Mouse (Mus musculus) liver, embryonic 12.5 days (tissue): ENCODE data around the gene Cic. TPM values are rescaled to one million over a fixed set of nuclear protein-coding genes. Genes with fewer than 3 reads are reported as not detected.
A peak's percentile ranks its signal among the peaks of the same experiment; 100 is the strongest.

Experiments
- ATAC-seq: fragments of 200-750 bp; cut with Nextera tagmentation; 2 replicates; pipeline ENCODE4 v1.8.0; 2017; ENCODE audit warnings: moderate number of reproducible peaks, mild to moderate bottlenecking, moderate library complexity
- H3K27ac ChIP-seq: fragments of 300-500 bp; sonication (generic); 2 replicates; pipeline ENCODE4 v1.5.1; 2016; ENCODE audit warnings: mild to moderate bottlenecking
- H3K27me3 ChIP-seq: fragments of 300-500 bp; sonication (generic); replicated peaks from 2 replicates; pipeline ENCODE4 v1.6.1; 2016; ENCODE audit warnings: mild to moderate bottlenecking, moderate library complexity
- H3K36me3 ChIP-seq: fragments of 300-500 bp; sonication (generic); 2 replicates; pipeline ENCODE4 v1.6.1; 2016; ENCODE audit warnings: mild to moderate bottlenecking, moderate library complexity
- H3K4me1 ChIP-seq: fragments of 300-500 bp; sonication (generic); 2 replicates; pipeline ENCODE4 v1.6.1; 2016
- H3K4me2 ChIP-seq: fragments of 300-500 bp; sonication (generic); 2 replicates; pipeline ENCODE4 v1.6.1; 2016; ENCODE audit warnings: mild to moderate bottlenecking, moderate library complexity
- H3K4me3 ChIP-seq: fragments of 300-500 bp; sonication (generic); 2 replicates; pipeline ENCODE4 v1.5.1; 2016; ENCODE audit warnings: mild to moderate bottlenecking, moderate library complexity
- H3K9ac ChIP-seq: fragments of 300-500 bp; sonication (generic); 2 replicates; pipeline ENCODE4 v1.6.1; 2016; ENCODE audit warnings: mild to moderate bottlenecking, moderate library complexity
- H3K9me3 ChIP-seq: fragments of 300-500 bp; sonication (generic); replicated peaks from 2 replicates; pipeline ENCODE4 v1.6.1; 2016; ENCODE audit warnings: mild to moderate bottlenecking, moderate library complexity
- WGBS: fragments of 180-500 bp; shearing (Covaris S2); methylation state at CpG from one replicate; pipeline ENCODE4 v1.1.7; 2016; ENCODE audit not compliant: insufficient replicate concordance; 5-methylcytosine and 5-hydroxymethylcytosine counted together
- polyA plus RNA-seq: library from polyadenylated mRNA; unstranded; fragments of >200 nt; fragmentation: Nextera tagmentation; extraction: Ambion mirVana; gene quantifications from 2 replicates; pipeline ENCODE4 v1.2.1, GENCODE M21; 2016

The Cic gene
- polyA plus RNA-seq, 1 experiment from 2014 or later = 17.0 TPM

DNA sequence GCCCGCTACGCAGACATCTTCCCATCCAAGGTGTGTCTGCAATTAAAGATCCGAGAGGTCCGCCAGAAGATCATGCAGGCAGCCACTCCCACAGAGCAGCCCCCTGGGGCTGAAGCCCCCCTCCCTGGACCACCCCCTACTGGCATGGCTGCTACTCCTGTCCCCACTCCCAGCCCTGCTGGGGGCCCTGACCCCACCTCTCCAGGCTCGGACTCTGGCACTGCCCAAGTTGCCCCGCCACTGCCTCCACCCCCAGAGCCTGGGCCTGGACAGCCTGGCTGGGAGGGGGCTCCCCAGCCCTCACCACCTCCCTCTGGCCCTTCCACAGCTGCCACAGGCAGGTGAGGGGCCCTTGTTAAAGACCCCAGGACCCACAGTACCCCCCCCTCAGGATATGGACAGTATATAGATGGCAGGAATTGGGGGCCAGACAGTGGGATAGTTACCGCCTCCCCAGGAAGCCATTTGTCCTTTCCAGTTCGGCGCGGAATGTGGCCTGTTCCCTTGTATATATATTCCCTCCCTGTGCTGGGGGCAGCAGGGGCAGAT is 25.8 kb downstream of the Cic start:
- Histone ChIP-seq H3K4me3 (no peak overlapping the region), H3K36me3 (peaks cover 71% of the 10 kb centered on the region), H3K9me3 (0 out of 2 replicates have a peak, but pooled peaks cover 4% of the 10 kb centered on the region), H3K9ac (no peak overlapping the region), H3K4me2 (no peak overlapping the region), H3K4me1 (peaks cover 27% of the 10 kb centered on the region), H3K27me3 (no peaks in the 10 kb centered on the region), H3K27ac (no peak overlapping the region)
- ATAC-seq = no peak
- WGBS = 84% methylated on average over 10 of the region's 10 CpGs

DNA sequence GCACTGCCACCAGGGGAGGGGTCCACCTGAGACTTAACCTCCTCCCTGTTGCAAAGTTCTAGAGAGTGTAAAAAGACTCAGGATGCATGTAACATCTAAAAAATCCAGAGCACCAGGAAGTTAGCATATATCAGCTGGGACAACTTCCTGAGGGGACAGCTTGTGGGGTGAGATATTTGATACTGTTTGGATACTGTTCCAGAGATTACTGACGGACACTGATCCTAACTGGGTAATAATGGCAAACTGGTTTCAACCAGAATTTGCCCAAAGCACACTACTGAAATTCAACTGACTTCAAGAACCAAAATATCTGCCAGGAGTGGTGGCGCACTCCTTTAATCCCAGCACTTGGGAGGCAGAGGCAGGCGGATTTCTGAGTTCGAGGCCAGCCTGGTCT is 27.0 kb downstream of the Cic start:
- H3K9me3 ChIP-seq = 0 out of 2 replicates have a peak, but pooled peaks cover under 1% of the 10 kb centered on the region
- ATAC-seq = no peak
- no peak overlapping the region for H3K27ac ChIP-seq
- peaks cover 59% of the 10 kb centered on the region for H3K36me3 ChIP-seq
- no peak overlapping the region for H3K4me2 ChIP-seq
- peaks cover 29% of the 10 kb centered on the region for H3K4me1 ChIP-seq
- H3K9ac ChIP-seq = no peak overlapping the region
- no peaks in the 10 kb centered on the region for H3K27me3 ChIP-seq
- no peak overlapping the region for H3K4me3 ChIP-seq
- WGBS = 66% methylated on average over 4 of the region's 4 CpGs

DNA sequence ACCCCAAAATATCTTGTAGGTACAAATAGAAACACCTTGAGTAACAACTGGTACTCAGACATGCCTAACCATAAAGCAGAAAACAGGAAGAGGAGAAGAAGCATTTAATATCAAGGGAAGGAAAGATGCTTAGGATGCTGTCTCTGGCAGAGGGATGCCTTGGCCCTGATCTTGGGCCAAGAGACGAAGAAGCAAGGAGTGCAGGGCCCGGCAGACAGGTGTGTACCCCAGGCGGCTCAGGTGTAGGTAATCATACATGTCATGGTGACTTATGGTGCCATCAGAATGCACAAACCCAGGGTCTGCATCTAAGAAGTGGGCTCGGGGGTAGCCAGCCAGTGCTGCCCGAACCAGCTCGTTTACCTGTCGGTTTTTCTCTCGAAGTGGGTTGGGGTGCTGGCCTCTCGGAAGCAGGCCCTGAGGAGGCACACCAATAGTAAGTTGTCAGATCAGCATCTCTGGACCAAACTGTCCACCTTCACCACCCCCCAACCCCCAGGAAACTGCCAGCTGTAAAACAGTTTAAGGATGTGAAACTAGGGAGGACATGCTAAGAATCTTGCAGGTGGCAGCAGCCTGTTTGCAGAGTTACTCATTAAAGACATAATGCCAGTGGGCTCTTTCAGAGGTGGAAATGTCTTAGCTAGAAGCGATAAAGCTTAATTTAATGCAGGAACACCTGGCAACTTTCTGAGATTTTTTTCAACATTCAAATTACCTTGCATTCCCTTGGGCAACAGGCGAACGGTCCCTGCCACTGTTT is 27.6 kb downstream of the Cic start:
- Histone ChIP-seq H3K27me3 (no peaks in the 10 kb centered on the region), H3K27ac (no peak overlapping the region), H3K4me2 (no peak overlapping the region), H3K9me3 (no peaks in the 10 kb centered on the region), H3K4me3 (no peak overlapping the region), H3K9ac (no peak overlapping the region), H3K36me3 (peaks cover 53% of the 10 kb centered on the region), H3K4me1 (peaks cover 29% of the 10 kb centered on the region)
- ATAC-seq = no peak
- WGBS = 75% methylated on average over 12 of the region's 12 CpGs

DNA sequence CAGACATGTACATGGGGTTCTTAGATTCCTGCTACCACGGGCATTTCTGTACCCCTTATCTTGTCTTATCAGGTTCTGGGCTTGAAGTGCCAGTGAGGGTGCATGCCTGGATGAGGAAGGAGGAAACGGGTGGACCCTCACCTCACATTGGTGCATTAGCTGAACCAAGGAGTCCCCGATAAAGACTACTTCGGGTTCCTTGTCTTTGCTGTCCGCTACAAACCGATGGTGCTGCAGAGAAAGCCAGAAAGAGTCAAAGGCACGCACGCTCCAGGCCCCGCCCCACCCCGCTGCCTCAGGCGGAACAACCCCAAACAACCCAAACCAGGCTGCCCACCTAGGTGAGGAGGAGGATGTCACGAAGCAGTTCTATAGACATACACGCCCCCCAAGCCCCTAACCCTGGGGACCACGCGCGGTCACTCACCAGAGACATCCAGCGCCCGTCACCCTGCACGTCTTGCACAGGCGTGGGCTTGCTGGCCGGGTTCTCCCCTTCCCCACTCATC is 29.5 kb downstream of the Cic start:
- Histone ChIP-seq H3K4me1 (peaks cover 29% of the 10 kb centered on the region), H3K4me3 (peak overlapping the region; percentile 71), H3K4me2 (peak overlapping the region; percentile 98), H3K9ac (peak overlapping the region; percentile 79), H3K27me3 (no peaks in the 10 kb centered on the region), H3K27ac (peak overlapping the region; percentile 80), H3K9me3 (no peaks in the 10 kb centered on the region), H3K36me3 (peaks cover 34% of the 10 kb centered on the region)
- ATAC-seq = peak; percentile 49
- WGBS = 2% methylated on average over 21 of the region's 21 CpGs

DNA sequence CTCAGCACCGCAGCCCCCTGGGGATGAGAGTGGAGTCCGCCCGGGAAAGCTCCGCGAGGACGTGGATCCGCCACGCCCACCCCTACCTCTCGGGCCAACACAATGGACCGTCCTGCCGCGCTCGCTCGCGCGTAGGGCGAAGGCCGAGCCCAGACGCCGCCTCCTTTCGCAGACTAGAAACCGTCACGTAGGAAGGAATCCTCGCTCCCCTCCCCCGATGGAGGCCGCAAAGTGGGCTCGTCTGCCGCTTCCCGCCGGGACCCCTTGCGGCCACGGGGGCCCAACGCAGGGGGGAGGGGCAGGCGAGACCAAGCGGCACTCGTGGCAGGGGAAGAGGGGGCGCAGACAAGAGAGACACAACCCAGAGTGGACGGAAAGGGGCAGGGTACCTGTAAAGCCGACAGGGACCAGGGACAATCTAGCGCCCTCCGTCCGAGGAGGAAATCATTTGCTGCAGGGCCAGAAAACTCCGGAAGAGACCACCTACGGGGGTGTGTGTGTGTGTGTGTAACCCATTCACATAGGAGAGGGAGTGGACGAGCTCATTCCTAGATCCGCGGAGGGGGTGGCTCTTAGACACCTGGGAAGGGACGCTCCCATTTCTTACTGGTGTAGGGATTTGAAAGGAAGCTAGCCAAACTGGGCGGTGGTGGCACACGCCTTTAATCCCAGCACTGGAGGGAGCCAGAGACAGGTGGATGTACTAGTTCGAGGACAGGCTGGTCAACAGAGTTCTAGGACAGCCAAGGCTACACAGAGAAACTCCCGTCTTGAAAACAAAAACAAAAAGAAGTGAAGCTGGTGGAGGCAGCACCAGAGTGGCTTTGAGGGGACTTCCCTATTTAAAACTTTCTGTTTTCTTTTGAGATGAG is 30.2 kb downstream of the Cic start, which contains the start of gene Pafah1b3:
Gene Pafah1b3, minus strand, starts transcription at position 533 of the 872 bp plus-strand sequence.
- Histone ChIP-seq H3K9me3 (no peaks in the 10 kb centered on the region), H3K4me2 (peak within 1 kb of the TSS; percentile 98), H3K9ac (peak within 1 kb of the TSS; percentile 79), H3K27me3 (peaks cover 2% of the 10 kb centered on the region), H3K27ac (peak within 1 kb of the TSS; percentile 80), H3K4me1 (peaks cover 29% of the 10 kb centered on the region), H3K36me3 (peaks cover 27% of the 10 kb centered on the region), H3K4me3 (peak within 1 kb of the TSS; percentile 71)
- peak; percentile 80 for ATAC-seq
- under 1% methylated on average over 52 of the region's 52 CpGs for WGBS

DNA sequence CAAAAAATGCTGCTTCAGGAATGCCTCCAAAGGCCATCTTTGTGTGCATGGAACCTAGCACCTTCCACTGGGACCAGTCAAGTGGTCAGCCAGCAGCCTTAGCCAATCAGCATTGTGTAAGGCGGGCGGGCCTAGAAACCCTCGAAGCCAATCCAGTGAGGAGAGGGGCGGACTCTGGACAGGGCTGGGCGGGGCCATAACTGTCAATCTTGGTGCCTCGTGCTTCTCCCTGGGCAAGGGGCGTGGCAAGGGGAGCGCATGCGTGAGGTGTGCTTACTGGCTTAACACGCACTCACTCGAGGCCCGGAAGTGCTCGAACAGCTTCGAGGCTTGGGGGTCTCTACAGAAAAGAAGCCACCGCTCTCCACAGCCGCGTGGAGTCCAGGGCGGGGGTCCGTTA is 33.6 kb downstream of the Cic start, which contains the start of gene Prr19:
Gene Prr19, plus strand, starts transcription at position 349 of the 400 bp plus-strand sequence.
- Histone ChIP-seq H3K4me2 (no peak within 1 kb of the TSS), H3K9ac (no peak within 1 kb of the TSS), H3K27ac (no peak within 1 kb of the TSS), H3K27me3 (peaks cover 29% of the 10 kb centered on the region), H3K9me3 (no peaks in the 10 kb centered on the region), H3K4me3 (no peak within 1 kb of the TSS), H3K4me1 (peaks cover 32% of the 10 kb centered on the region), H3K36me3 (no peaks in the 10 kb centered on the region)
- peak; percentile 48; the same call in 1 of the 2 replicates for ATAC-seq
- WGBS = 47% methylated on average over 19 of the region's 19 CpGs

DNA sequence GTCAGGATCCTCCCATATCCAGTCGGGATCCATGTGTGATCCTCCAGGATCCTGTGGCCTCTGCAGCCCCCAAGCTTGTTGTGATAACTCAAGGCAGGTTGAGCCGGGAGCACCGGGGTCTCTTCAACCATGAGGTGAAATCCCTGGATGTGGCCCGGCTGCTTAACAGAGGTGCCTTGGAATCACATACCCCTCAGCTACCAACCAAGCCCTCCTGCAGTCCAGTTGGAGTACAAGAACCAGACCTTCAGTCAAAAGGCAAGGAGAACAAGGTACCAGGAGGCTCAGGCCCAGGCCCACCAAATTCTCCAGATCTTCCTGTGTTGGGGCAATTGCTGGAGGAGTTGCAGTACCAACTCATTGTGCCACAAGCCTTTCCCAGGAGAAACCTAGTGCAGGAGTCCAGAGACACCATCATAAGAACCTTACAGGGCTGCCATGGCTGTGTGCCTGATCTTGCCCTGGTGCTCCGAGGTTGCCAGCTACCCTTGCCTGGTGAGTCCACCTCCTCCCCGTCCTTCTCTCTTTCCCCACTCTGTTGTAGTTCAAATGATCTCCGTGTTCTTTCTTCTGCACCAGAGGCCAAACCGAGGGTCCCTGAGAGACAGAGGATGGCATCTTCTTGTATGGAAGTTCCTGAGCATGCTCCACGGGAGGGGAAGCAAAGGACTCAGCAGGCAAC is 35.6 kb downstream of the Cic start:
- H3K4me2 ChIP-seq = no peak overlapping the region
- H3K4me1 ChIP-seq = peaks cover 14% of the 10 kb centered on the region
- peaks cover 50% of the 10 kb centered on the region for H3K27me3 ChIP-seq
- no peak for ATAC-seq
- no peak overlapping the region for H3K9ac ChIP-seq
- no peaks in the 10 kb centered on the region for H3K36me3 ChIP-seq
- H3K27ac ChIP-seq = no peak overlapping the region
- no peak overlapping the region for H3K4me3 ChIP-seq
- 49% methylated on average over 9 of the region's 9 CpGs for WGBS
- H3K9me3 ChIP-seq = no peaks in the 10 kb centered on the region

DNA sequence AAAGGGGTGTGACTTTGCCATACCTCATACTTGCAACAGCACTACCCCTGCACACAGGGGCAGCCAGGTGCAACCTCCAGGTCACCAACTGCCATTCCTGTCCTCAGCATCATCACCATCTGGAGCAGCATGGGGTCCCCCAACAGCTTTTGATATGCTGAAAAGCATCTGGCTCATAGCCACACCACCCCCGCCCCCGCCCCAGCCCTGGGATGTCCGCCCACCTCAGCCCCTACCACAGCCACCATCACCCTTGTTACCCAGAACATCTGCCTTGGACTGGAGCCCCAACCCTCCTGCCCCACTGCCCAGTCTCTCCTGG is 36.1 kb downstream of the Cic start:
- 55% methylated on average over 3 of the region's 3 CpGs for WGBS
- H3K4me2 ChIP-seq = no peak overlapping the region
- no peaks in the 10 kb centered on the region for H3K9me3 ChIP-seq
- no peak overlapping the region for H3K4me3 ChIP-seq
- H3K27me3 ChIP-seq = peaks cover 55% of the 10 kb centered on the region
- no peak for ATAC-seq
- peaks cover 10% of the 10 kb centered on the region for H3K4me1 ChIP-seq
- H3K36me3 ChIP-seq = no peaks in the 10 kb centered on the region
- no peak overlapping the region for H3K9ac ChIP-seq
- no peak overlapping the region for H3K27ac ChIP-seq

DNA sequence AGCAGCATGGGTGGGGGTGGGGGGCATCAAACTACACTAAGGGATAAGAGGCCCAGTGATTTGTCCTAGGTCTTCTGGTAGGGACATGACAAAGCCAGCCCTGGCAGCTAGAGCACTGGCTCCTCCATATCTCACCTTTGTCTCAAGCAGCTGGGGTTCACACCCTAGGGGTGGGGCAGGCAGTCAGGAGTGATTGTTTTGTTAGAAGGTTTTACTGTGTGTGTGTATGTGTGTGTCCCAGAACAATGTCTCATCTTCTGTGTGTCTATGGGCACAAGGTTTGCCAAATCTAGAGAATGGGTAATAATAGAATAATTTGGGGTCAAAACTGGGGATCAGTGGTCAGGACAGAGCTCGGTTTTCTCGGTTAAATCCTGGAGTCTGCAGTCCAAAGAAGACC is 38.0 kb downstream of the Cic start:
- Histone ChIP-seq H3K9ac (no peak overlapping the region), H3K36me3 (no peaks in the 10 kb centered on the region), H3K4me2 (peak overlapping the region; percentile 76), H3K27ac (no peak overlapping the region), H3K4me1 (peaks cover 10% of the 10 kb centered on the region), H3K27me3 (peaks cover 71% of the 10 kb centered on the region), H3K4me3 (peak overlapping the region; percentile 51; the same call in 1 of the 2 replicates), H3K9me3 (no peaks in the 10 kb centered on the region)
- ATAC-seq = no peak
- WGBS = 0% methylated on average over 2 of the region's 2 CpGs

DNA sequence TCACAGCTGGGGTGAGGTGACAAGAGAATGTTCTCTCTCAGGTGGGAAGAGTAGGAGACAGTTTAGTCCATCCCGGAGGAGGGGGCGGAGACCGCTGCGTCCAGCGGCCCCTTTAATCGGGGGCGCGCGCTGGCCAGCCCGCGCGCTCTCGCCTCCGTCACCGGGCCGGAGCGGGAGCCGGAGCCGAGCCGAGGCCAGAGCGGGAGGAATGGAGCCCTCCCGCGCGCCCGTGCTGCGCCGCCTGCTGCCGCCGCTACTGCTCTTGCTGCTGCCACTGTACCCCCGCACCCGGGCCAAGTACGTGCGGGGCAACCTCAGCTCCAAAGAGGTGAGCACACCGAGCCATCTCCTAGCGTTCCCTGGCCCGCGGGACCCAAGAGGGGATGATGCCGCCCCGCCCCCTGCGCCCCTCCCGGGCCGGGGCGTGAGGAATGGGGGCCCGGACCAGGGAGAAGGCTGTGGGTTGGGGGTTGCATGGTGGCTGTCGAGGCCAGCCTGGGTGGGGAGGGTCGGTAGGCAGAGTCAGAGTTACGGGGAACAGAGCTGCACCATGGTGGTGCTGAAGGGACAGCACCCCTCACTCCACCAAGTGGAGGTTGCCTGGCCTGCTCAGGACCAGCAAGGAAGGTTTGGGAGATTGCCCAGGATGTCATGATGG is 38.6 kb downstream of the Cic start, which contains the start of gene Tmem145:
Gene Tmem145, plus strand, starts transcription at position 151 of the 658 bp plus-strand sequence.
- H3K9ac ChIP-seq = no peak within 1 kb of the TSS
- H3K4me2 ChIP-seq = peak within 1 kb of the TSS; percentile 76
- H3K9me3 ChIP-seq = no peaks in the 10 kb centered on the region
- H3K36me3 ChIP-seq = no peaks in the 10 kb centered on the region
- 0 out of 2 replicates have a peak, but pooled peaks have one; percentile 46 for ATAC-seq
- H3K27me3 ChIP-seq = peaks cover 78% of the 10 kb centered on the region
- peaks cover 10% of the 10 kb centered on the region for H3K4me1 ChIP-seq
- H3K27ac ChIP-seq = no peak within 1 kb of the TSS
- H3K4me3 ChIP-seq = peak within 1 kb of the TSS; percentile 51
- under 1% methylated on average over 47 of the region's 47 CpGs for WGBS

DNA sequence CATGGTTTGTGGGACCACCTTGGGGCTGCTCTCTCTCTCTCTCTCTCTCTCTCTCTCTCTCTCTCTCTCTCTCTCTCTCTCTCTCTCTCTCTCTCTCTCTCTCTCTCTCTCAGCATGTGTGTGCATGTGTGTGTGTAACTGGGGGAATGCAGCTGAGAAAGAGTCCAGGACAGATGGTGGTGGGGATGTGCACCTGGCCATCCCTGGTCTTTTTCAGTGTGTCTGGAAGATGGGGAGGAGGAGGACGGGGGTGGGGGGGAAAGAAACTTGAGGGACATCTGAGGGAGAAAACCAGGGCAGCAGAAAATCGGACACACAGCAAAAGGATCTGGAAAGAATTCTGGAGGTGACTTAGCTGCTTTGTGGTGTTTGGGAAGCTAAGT is 39.1 kb downstream of the Cic start:
- 27% methylated on average over 2 of the region's 2 CpGs for WGBS
- Histone ChIP-seq H3K9me3 (no peaks in the 10 kb centered on the region), H3K27ac (no peak overlapping the region), H3K4me1 (peaks cover 10% of the 10 kb centered on the region), H3K36me3 (no peaks in the 10 kb centered on the region), H3K9ac (no peak overlapping the region), H3K4me3 (no peak overlapping the region), H3K4me2 (no peak overlapping the region), H3K27me3 (peaks cover 83% of the 10 kb centered on the region)
- no peak for ATAC-seq
